Mouse (Mus musculus): Measurements from ENCODE around the gene Tas2r136. TPM values are rescaled to one million over a fixed set of nuclear protein-coding genes. Genes with fewer than 3 reads are reported as not detected.
A peak's percentile ranks its signal among the peaks of the same experiment; 100 is the strongest.

Gene Tas2r136
- polyA plus RNA-seq (2016; fragmentation: Nextera tagmentation; extraction: Ambion mirVana) = not detected in 2 replicates

DNA sequence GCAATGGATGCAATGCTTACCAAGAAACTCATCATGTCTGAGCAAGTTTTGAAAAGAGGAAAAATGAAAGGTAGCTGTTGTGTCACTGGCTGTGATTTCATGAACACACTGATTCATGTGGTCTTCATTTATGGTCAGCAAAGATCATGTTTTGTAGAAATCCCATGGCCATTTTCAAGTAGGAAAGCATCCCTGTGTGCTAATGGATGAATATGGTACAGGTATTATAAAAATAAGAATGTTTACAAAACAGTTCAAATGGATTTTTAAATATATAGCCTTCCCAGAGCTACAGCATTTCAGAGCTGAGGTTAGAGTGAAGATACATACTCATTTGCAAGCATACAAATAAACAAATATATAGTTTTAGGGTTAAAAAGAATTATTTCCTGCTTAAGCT lies at the start of gene Tas2r136:
Gene Tas2r136, minus strand, starts transcription at position 101 of the 400 bp plus-strand sequence.
- H3K27me3 ChIP-seq (replicated peaks; ENCODE audit: low read depth, poor library complexity, severe bottlenecking) = no peaks in the 10 kb centered on the region
- no peaks in the 10 kb centered on the region for H3K4me1 ChIP-seq
- H3K27ac ChIP-seq (replicated peaks) = no peak within 1 kb of the TSS
- no peak for DNase-seq (ENCODE audit: low spot score)
- H3K4me3 ChIP-seq = no peak within 1 kb of the TSS
- no peaks in the 10 kb centered on the region for H3K9me3 ChIP-seq
- H3K36me3 ChIP-seq (replicated peaks) = no peaks in the 10 kb centered on the region

DNA sequence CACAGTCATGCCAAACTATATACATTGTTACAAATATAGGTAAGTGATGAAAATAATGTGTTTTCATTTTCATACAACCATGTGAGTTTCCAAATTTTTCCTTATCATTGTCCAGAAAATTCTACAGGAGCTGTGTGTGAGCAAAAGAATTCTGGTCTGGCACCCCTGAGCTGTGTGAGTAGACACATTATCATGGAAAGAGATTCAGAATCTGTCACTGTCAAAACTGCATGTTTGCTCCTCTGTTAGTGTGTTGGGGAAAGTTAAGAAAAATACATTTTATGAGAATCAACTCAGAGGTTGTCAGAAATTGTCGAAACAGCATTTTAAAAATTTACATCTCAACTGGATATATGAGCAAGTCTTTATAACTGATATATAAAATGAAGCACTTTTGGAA lies 24.6 kb upstream of the Tas2r136 start, which contains the start of gene Tas2r117:
Gene Tas2r117, plus strand, starts transcription at position 301 of the 400 bp plus-strand sequence.
- WGBS = 92% methylated on average over 1 of the region's 1 CpGs
- Histone ChIP-seq H3K4me1 (no peaks in the 10 kb centered on the region), H3K4me3 (no peak within 1 kb of the TSS)

DNA sequence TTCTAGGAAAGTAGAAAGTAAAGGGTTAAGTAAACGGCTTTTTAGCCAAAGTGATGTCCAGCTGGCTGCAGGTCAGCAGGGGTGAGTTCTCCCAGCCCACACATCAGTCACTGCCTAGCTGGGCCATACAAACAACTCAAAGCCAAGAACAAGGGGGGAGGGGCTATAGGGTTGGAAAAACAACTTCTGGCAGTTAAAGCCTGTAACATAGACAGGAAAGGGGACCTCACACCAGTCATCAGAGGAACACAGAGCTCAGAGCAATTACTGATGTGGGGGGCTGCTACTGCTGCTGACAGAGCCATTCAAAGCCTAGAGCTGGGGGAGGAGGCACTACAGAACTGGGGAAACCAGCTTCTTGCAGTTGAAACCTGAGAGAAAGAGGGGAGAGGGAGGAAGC lies 17.4 kb upstream of the Tas2r136 start:
- WGBS = 31% methylated on average over 1 of the region's 1 CpGs
- H3K4me3 ChIP-seq = no peak overlapping the region
- peaks cover 9% of the 10 kb centered on the region for H3K4me1 ChIP-seq
- no peaks in the 10 kb centered on the region for H3K36me3 ChIP-seq (replicated peaks)
- H3K27ac ChIP-seq (replicated peaks) = no peak overlapping the region; the same call in 1 of the 2 replicates
- peak; percentile 42 for DNase-seq (ENCODE audit: low spot score)
- H3K9me3 ChIP-seq = peaks cover 11% of the 10 kb centered on the region
- H3K27me3 ChIP-seq (replicated peaks; ENCODE audit: low read depth, poor library complexity, severe bottlenecking) = no peaks in the 10 kb centered on the region

More for the DNA sequence above, 24.6 kb upstream of the Tas2r136 start, which contains the start of gene Tas2r117:
- Histone ChIP-seq H3K36me3 (replicated peaks) (no peaks in the 10 kb centered on the region), H3K27me3 (replicated peaks; ENCODE audit: low read depth, poor library complexity, severe bottlenecking) (no peaks in the 10 kb centered on the region), H3K9me3 (no peaks in the 10 kb centered on the region), H3K27ac (replicated peaks) (no peak within 1 kb of the TSS)
- no peak for DNase-seq (ENCODE audit: low spot score)

DNA sequence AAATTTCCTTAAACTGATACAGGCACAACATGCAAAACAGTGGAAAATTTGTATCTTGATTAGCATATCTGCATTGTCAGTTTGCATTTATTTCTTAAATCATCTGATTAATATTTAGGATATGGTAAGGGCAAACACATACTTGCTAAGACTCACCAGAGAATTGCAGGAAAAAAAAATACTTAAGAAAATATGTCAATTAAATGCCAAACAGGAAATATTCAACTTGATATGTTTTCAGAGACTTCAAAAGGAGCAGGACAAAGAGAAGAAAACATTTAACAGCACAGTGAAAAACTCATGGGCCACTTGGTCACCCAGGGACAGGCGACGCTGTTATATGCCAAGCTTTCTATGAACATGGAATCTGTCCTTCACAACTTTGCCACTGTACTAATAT lies 16.1 kb downstream of the Tas2r136 start, which contains the start of gene Tas2r102:
Gene Tas2r102, plus strand, starts transcription at position 301 of the 400 bp plus-strand sequence.
- no peaks in the 10 kb centered on the region for H3K9me3 ChIP-seq
- H3K36me3 ChIP-seq (replicated peaks) = no peaks in the 10 kb centered on the region
- no peak within 1 kb of the TSS for H3K27ac ChIP-seq (replicated peaks)
- H3K4me3 ChIP-seq = no peak within 1 kb of the TSS
- no peaks in the 10 kb centered on the region for H3K27me3 ChIP-seq (replicated peaks; ENCODE audit: low read depth, poor library complexity, severe bottlenecking)
- 93% methylated on average over 2 of the region's 2 CpGs for WGBS
- no peaks in the 10 kb centered on the region for H3K4me1 ChIP-seq
- DNase-seq (ENCODE audit: low spot score) = no peak

DNA sequence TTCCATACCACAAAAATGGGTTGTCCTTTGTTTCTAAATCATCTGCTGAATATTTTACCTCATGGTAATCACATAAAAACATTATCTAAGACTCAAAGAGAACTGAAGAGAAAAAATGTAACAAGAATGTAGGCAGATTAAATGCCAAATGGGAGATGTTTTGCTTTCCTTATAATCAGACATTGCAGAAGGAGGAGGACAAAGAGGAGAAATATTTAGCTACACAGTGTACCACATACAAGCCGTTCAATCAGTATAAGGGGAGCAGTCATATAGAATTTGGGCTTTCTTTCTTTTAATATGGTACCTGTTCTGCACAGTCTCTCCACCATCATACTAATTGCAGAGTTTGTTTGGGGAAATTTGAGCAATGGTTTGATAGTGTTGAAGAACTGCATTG lies 23.5 kb downstream of the Tas2r136 start, which contains the start of gene Tas2r124:
Gene Tas2r124, plus strand, starts transcription at position 301 of the 400 bp plus-strand sequence.
- Histone ChIP-seq H3K4me1 (no peaks in the 10 kb centered on the region), H3K4me3 (no peak within 1 kb of the TSS), H3K36me3 (replicated peaks) (no peaks in the 10 kb centered on the region), H3K27ac (replicated peaks) (no peak within 1 kb of the TSS), H3K9me3 (no peaks in the 10 kb centered on the region), H3K27me3 (replicated peaks; ENCODE audit: low read depth, poor library complexity, severe bottlenecking) (no peaks in the 10 kb centered on the region)
- WGBS = 85% methylated on average over 1 of the region's 1 CpGs
- DNase-seq (ENCODE audit: low spot score) = no peak

DNA sequence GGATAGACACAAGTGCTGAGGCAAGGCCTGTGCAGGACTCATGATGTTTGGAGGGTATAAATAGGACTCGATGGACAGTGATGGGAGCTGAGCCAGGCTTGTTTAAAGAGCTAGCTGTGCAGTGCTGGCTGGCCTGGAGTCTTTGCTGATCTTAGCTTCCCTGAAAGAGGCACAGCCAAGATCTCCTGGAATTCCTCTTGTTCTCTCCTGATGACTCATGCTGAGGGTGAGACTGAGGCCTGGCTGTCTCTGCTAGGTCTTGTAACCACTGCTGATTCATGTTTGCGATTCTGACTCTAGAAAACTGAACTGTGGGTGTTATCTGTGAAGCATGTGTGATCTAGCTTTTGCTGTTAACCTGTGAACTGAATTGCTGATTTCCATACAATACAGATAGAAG lies 27.8 kb downstream of the Tas2r136 start:
- no peak overlapping the region for H3K4me3 ChIP-seq
- no peaks in the 10 kb centered on the region for H3K4me1 ChIP-seq
- DNase-seq (ENCODE audit: low spot score) = no peak
- H3K36me3 ChIP-seq (replicated peaks) = no peaks in the 10 kb centered on the region
- no peaks in the 10 kb centered on the region for H3K27me3 ChIP-seq (replicated peaks; ENCODE audit: low read depth, poor library complexity, severe bottlenecking)
- H3K27ac ChIP-seq (replicated peaks) = no peak overlapping the region
- WGBS = 87% methylated on average over 2 of the region's 2 CpGs
- H3K9me3 ChIP-seq = no peaks in the 10 kb centered on the region

DNA sequence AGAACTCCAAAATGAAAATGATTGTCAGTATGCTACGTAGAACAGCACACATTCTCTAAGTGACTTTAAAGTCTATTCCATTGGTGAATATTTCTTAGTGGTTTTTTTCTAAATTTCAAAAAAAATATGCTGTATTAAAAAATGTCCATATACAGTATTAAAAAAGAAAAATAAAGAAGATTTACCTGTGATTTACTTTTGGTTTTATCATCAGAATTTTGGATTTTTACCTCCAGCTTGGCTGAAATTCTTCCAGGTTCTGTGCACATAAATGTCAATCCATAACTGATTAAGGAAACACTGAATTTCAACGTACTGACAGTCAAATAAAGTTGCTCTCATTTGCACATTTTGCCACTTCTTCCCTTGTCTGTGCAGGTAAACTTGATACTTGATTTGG lies 40.0 kb downstream of the Tas2r136 start, which contains the start of gene Tas2r115:
Gene Tas2r115, minus strand, starts transcription at position 101 of the 400 bp plus-strand sequence.
- DNase-seq (ENCODE audit: low spot score) = no peak
- Histone ChIP-seq H3K9me3 (no peaks in the 10 kb centered on the region), H3K27ac (replicated peaks) (no peak within 1 kb of the TSS), H3K4me3 (no peak within 1 kb of the TSS), H3K36me3 (replicated peaks) (no peaks in the 10 kb centered on the region), H3K27me3 (replicated peaks; ENCODE audit: low read depth, poor library complexity, severe bottlenecking) (no peaks in the 10 kb centered on the region), H3K4me1 (no peaks in the 10 kb centered on the region)
- 83% methylated on average over 2 of the region's 2 CpGs for WGBS

Other genes starting within 250 kb of the Tas2r136 start
- not detected in 2 replicates for gene Prh1, start 208.4 kb downstream of the Tas2r136 start, polyA plus RNA-seq (2016; fragmentation: Nextera tagmentation; extraction: Ambion mirVana)
- gene Prp2, start 182.2 kb downstream of the Tas2r136 start, polyA plus RNA-seq (2016; fragmentation: Nextera tagmentation; extraction: Ambion mirVana) = not detected in 2 replicates
- not detected in 2 replicates for gene A630073D07Rik, start 126.6 kb downstream of the Tas2r136 start, polyA plus RNA-seq (2016; fragmentation: Nextera tagmentation; extraction: Ambion mirVana)
- gene Tas2r120, start 121.2 kb downstream of the Tas2r136 start, polyA plus RNA-seq (2016; fragmentation: Nextera tagmentation; extraction: Ambion mirVana) = not detected in 2 replicates
- gene Tas2r121, start 77.2 kb downstream of the Tas2r136 start, polyA plus RNA-seq (2016; fragmentation: Nextera tagmentation; extraction: Ambion mirVana) = not detected in 2 replicates
- not detected in 2 replicates for gene Tas2r122, start 66.2 kb downstream of the Tas2r136 start, polyA plus RNA-seq (2016; fragmentation: Nextera tagmentation; extraction: Ambion mirVana)
- gene Tas2r115, start 40.1 kb downstream of the Tas2r136 start, polyA plus RNA-seq (2016; fragmentation: Nextera tagmentation; extraction: Ambion mirVana) = not detected in 2 replicates
- not detected in 2 replicates for gene Tas2r124, start 23.4 kb downstream of the Tas2r136 start, polyA plus RNA-seq (2016; fragmentation: Nextera tagmentation; extraction: Ambion mirVana)
- gene Tas2r102, start 16.0 kb downstream of the Tas2r136 start, polyA plus RNA-seq (2016; fragmentation: Nextera tagmentation; extraction: Ambion mirVana) = not detected in 2 replicates
- not detected in 2 replicates for gene Tas2r117, start 24.7 kb upstream of the Tas2r136 start, polyA plus RNA-seq (2016; fragmentation: Nextera tagmentation; extraction: Ambion mirVana)
- gene Tas2r123, start 69.0 kb upstream of the Tas2r136 start, polyA plus RNA-seq (2016; fragmentation: Nextera tagmentation; extraction: Ambion mirVana) = not detected in 2 replicates
- not detected in 2 replicates for gene Tas2r116, start 77.3 kb upstream of the Tas2r136 start, polyA plus RNA-seq (2016; fragmentation: Nextera tagmentation; extraction: Ambion mirVana)
- gene Tas2r110, start 89.8 kb upstream of the Tas2r136 start, polyA plus RNA-seq (2016; fragmentation: Nextera tagmentation; extraction: Ambion mirVana) = not detected in 2 replicates
- not detected in 2 replicates for gene Tas2r113, start 114.8 kb upstream of the Tas2r136 start, polyA plus RNA-seq (2016; fragmentation: Nextera tagmentation; extraction: Ambion mirVana)
- not detected in 2 replicates for gene Tas2r125, start 131.5 kb upstream of the Tas2r136 start, polyA plus RNA-seq (2016; fragmentation: Nextera tagmentation; extraction: Ambion mirVana)
- gene Tas2r129, start 172.9 kb upstream of the Tas2r136 start, polyA plus RNA-seq (2016; fragmentation: Nextera tagmentation; extraction: Ambion mirVana) = not detected in 2 replicates
- gene Tas2r131, start 179.8 kb upstream of the Tas2r136 start, polyA plus RNA-seq (2016; fragmentation: Nextera tagmentation; extraction: Ambion mirVana) = not detected in 2 replicates
- not detected in 2 replicates for gene Tas2r109, start 202.8 kb upstream of the Tas2r136 start, polyA plus RNA-seq (2016; fragmentation: Nextera tagmentation; extraction: Ambion mirVana)

Data from embryonic facial prominence, embryonic 10.5 days (tissue).